Mouse (Mus musculus): ENCODE data around the gene Dapk1.

- no peak for TF ChIP-seq POLR2A (IDR thresholded peaks at IDR 0.05; ENCODE audit: borderline replicate concordance, control insufficient read depth, low read depth, low read length)
- no peak for TF ChIP-seq CTCF (IDR thresholded peaks at IDR 0.05; ENCODE audit: control insufficient read depth, insufficient read depth, low read length)
Measured at GRCm38 (mm10) chr13:60573971-60574370, 27.8 kb upstream of the Dapk1 start.
